Mouse (Mus musculus) liver, embryonic 16.5 days (tissue): Measurements from ENCODE around the gene Fbh1. TPM values are rescaled to one million over a fixed set of nuclear protein-coding genes. Genes with fewer than 3 reads are reported as not detected.

Source experiments
- ATAC-seq: fragments of 200-750 bp; cut with Nextera tagmentation; 2 replicates; pipeline ENCODE4 v1.8.0; 2017; ENCODE audit warnings: low read depth, mild to moderate bottlenecking, moderate number of reproducible peaks, moderate library complexity
- H3K27ac ChIP-seq: fragments of 300-500 bp; sonication (generic); 2 replicates; pipeline ENCODE4 v1.5.1; 2014; ENCODE audit warnings: mild to moderate bottlenecking, low read length
- H3K27me3 ChIP-seq: fragments of 300-500 bp; sonication (generic); 2 replicates; pipeline ENCODE4 v1.6.1; 2014; ENCODE audit warnings: low read depth, low read length, mixed read lengths; ENCODE audit not compliant: control insufficient read depth, insufficient read depth
- H3K36me3 ChIP-seq: fragments of 300-500 bp; sonication (generic); 2 replicates; pipeline ENCODE4 v1.6.1; 2014; ENCODE audit warnings: mild to moderate bottlenecking; ENCODE audit not compliant: control insufficient read depth, insufficient read depth
- H3K4me1 ChIP-seq: fragments of 300-500 bp; sonication (generic); 2 replicates; pipeline ENCODE4 v1.6.1; 2014; ENCODE audit warnings: low read depth, low read length, mixed read lengths; ENCODE audit not compliant: control insufficient read depth
- H3K4me2 ChIP-seq: fragments of 300-500 bp; sonication (generic); 2 replicates; pipeline ENCODE4 v1.6.1; 2014; ENCODE audit warnings: low read depth, low read length, mixed read lengths
- H3K4me3 ChIP-seq: fragments of 300-500 bp; sonication (generic); 2 replicates; pipeline ENCODE4 v1.5.1; 2014; ENCODE audit warnings: low read depth, mild to moderate bottlenecking, low read length
- H3K9ac ChIP-seq: fragments of 300-500 bp; sonication (generic); 2 replicates; pipeline ENCODE4 v1.6.1; 2014; ENCODE audit warnings: low read depth, low read length
- H3K9me3 ChIP-seq: fragments of 300-500 bp; sonication (generic); replicated peaks from 2 replicates; pipeline ENCODE4 v1.6.1; 2016; ENCODE audit warnings: low read length; ENCODE audit not compliant: control insufficient read depth
- WGBS: fragments of 180-500 bp; shearing (Covaris S2); extraction: QIAGEN DNeasy Blood & Tissue Kit; methylation state at CpG from one replicate; pipeline ENCODE4 v1.1.7; 2014; ENCODE audit not compliant: insufficient replicate concordance; 5-methylcytosine and 5-hydroxymethylcytosine counted together
- polyA plus RNA-seq: library from polyadenylated mRNA; unstranded; fragments of >200 nt; fragmentation: Nextera tagmentation; extraction: Ambion mirVana; gene quantifications from 2 replicates; pipeline ENCODE4 v1.2.1, GENCODE M21; 2015

Fbh1 gene
- polyA plus RNA-seq, 1 experiment from 2014 or later: 27.7 TPM

DNA sequence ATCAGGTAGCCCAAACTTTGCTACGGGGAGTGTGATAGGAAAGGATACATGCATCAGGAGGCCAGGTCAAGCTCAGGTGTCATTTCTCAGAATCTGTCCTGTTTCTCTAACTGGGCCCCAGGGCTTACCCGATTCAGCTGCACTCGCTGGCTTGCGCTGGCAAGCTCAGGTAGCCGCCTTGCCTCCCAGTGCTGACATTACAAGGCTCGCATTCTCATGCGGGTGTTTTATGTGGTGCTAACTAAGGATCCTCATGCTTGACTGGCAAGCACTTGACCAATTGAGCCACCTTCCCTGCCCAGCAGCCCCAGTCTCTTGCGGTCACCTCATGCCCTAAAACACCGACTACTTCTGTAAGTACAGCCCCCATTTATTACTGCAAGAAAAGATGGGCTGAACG, 3.0 kb downstream of the Fbh1 start:
- H3K9me3 ChIP-seq: no peaks in the 10 kb centered on the region
- 80% methylated on average over 10 of the region's 10 CpGs for WGBS
- peaks cover 2% of the 10 kb centered on the region; the same call in 1 of the 2 replicates for H3K36me3 ChIP-seq
- H3K4me3 ChIP-seq: no peak overlapping the region
- no peak overlapping the region for H3K9ac ChIP-seq
- no peak overlapping the region for H3K27ac ChIP-seq
- H3K27me3 ChIP-seq: no peaks in the 10 kb centered on the region
- peaks cover 16% of the 10 kb centered on the region for H3K4me1 ChIP-seq
- ATAC-seq: no peak
- no peak overlapping the region for H3K4me2 ChIP-seq

DNA sequence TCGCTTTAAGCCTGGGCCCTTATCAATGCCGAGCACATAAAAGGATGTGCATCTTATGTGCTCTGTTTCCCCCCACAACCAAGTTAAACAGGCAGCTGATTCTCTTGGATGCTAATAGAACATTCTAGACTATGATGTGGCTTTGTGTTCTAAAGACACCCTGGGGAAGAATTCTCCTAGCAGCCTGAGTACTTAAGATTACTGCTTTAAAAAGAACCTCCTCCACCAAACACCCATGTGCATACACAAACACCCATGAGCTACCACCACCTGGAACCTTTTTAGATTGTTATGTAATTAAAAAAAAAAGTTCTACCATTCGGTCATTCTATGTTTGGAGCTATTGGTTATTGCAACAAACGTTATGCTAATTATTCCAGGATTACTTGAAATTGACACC, 5.0 kb downstream of the Fbh1 start:
- Histone ChIP-seq H3K9me3 (no peaks in the 10 kb centered on the region), H3K4me1 (peaks cover 9% of the 10 kb centered on the region), H3K4me3 (no peak overlapping the region), H3K27ac (no peak overlapping the region; the same call in 1 of the 2 replicates), H3K9ac (no peak overlapping the region), H3K4me2 (no peak overlapping the region), H3K27me3 (no peaks in the 10 kb centered on the region), H3K36me3 (peaks cover 2% of the 10 kb centered on the region)
- no peak for ATAC-seq
- WGBS: 61% methylated on average over 4 of the region's 4 CpGs

DNA sequence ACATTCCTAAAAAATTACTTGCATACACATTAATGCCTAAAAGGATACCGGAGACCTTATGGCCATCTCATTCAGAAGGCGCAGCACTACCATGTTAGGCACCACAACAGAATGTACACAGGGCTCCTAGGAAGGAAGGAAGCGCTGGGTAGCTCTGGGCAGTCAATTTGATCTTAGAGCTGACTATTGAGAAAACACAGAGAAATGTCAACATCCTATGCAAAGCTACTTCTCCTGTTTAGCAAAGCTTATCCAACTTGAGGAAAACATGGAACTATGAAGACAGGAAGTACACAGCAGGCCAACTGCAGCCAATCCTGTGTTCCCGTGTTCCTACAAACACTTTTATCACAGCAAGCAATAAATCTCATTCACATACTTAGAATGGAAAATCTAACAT, 5.7 kb downstream of the Fbh1 start:
- H3K9ac ChIP-seq: no peak overlapping the region
- peak overlapping the region; percentile 19; the same call in 1 of the 2 replicates for H3K27ac ChIP-seq
- H3K4me2 ChIP-seq: no peak overlapping the region
- H3K27me3 ChIP-seq: no peaks in the 10 kb centered on the region
- 81% methylated on average over 4 of the region's 4 CpGs for WGBS
- peaks cover 7% of the 10 kb centered on the region for H3K4me1 ChIP-seq
- no peaks in the 10 kb centered on the region for H3K9me3 ChIP-seq
- no peak overlapping the region for H3K4me3 ChIP-seq
- ATAC-seq: no peak; the same call in 1 of the 2 replicates
- H3K36me3 ChIP-seq: peaks cover 2% of the 10 kb centered on the region

DNA sequence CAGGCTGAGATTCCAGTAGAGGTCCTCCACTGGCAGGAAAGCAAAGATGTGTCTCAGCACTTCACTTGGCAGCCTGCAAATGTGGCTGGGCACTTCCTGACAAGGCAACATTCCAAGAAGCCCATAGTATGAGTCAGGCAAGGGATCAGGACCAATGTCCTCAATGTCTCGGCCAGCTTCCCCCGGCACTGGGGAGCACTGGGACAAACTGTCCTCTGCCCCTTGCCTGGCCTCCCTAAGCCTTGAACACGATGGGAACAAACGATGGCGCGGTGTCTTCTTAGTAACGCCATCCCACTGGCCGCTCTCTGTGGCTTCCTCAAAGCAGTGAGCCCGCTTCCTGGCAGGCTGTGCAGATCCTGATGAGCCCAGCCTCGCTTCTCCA, 10.2 kb downstream of the Fbh1 start:
- H3K27me3 ChIP-seq: no peaks in the 10 kb centered on the region
- WGBS: 73% methylated on average over 10 of the region's 10 CpGs
- no peak for ATAC-seq
- H3K9me3 ChIP-seq: no peaks in the 10 kb centered on the region
- peaks cover 2% of the 10 kb centered on the region; the same call in 1 of the 2 replicates for H3K4me1 ChIP-seq
- no peak overlapping the region for H3K9ac ChIP-seq
- H3K4me3 ChIP-seq: no peak overlapping the region
- H3K27ac ChIP-seq: no peak overlapping the region
- H3K4me2 ChIP-seq: no peak overlapping the region
- peaks cover 2% of the 10 kb centered on the region for H3K36me3 ChIP-seq

DNA sequence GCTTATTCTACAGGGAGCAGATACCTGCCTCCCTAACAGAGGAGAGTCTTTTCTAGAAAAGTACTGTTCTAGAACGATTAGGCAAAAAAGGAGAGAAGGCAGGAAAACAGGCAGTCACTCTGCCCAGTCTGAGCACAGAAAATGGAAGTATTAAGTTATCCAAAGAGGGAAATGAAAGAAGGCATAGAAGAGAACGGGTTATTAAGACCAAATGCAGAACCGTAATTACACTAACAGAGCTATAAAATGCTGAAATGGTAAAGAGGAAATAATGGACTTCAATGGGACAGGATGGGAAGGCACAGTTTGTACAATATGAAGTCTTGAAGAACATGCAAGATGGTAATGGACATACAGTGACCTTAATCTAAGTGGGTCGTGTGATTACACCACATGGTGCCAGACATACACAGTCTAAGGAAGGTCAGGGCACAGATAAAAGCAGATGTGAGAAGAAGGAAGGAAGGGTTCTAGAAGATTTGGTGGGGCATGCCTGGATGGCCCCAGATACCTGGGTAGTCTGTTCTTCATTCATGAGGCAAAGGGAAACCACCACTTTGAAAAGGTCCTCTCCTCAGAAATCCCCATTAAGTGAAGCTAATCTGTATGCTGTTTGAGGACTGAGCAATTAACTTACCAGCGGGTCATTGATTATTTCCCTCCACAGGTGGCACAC, 10.8 kb downstream of the Fbh1 start:
- no peak for ATAC-seq
- Histone ChIP-seq H3K4me3 (no peak overlapping the region), H3K27me3 (no peaks in the 10 kb centered on the region), H3K36me3 (peaks cover 5% of the 10 kb centered on the region), H3K4me2 (no peak overlapping the region), H3K9me3 (no peaks in the 10 kb centered on the region), H3K9ac (no peak overlapping the region), H3K4me1 (no peaks in the 10 kb centered on the region; the same call in 1 of the 2 replicates), H3K27ac (no peak overlapping the region)
- WGBS: 63% methylated on average over 5 of the region's 5 CpGs

DNA sequence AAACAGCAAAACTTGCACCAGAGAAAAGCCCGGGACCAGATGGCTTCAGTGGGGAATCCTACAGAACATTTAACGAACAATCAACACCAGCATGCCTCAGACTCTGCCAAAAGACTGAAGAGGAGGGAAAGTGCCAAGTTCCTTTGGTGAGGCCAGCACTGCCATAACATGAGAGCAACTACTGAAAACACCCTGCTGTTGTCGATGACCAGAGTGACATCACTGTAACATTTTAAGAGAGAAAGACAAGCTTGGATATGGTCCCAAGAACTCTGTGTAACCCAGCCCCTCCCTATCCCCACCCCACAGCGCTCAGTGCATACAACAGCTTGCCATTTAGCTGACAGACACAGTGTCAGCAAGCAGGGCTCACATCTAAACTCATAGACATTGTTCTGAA, 11.7 kb downstream of the Fbh1 start:
- 72% methylated on average over 4 of the region's 4 CpGs for WGBS
- peaks cover 6% of the 10 kb centered on the region for H3K36me3 ChIP-seq

DNA sequence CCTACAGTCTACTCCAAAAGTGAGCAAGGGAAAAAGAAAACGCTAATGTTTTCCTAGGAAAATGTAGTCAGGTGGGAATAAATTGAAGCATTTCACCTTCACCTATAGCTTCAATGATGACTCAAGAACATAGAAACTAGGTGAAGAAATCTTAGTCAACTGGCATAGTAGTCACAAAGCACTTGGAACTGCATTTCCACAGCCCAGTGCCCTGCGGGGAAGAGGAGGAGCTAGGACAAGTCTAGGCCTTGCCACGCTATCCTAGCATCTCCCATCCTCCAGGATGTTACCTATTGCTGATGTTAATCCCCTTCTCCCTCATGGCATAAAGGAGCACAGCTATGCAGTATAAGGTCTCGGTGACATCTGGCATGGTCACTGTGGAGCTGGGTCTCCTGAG, 14.8 kb downstream of the Fbh1 start:
- no peak overlapping the region for H3K4me2 ChIP-seq
- H3K27me3 ChIP-seq: no peaks in the 10 kb centered on the region
- H3K9me3 ChIP-seq: no peaks in the 10 kb centered on the region
- no peak overlapping the region for H3K27ac ChIP-seq
- H3K36me3 ChIP-seq: peaks cover 14% of the 10 kb centered on the region
- no peak for ATAC-seq
- H3K4me3 ChIP-seq: no peak overlapping the region
- 81% methylated on average over 4 of the region's 4 CpGs for WGBS
- H3K4me1 ChIP-seq: no peaks in the 10 kb centered on the region
- no peak overlapping the region for H3K9ac ChIP-seq

More for the DNA sequence above, 11.7 kb downstream of the Fbh1 start:
- H3K4me2 ChIP-seq: no peak overlapping the region
- H3K9ac ChIP-seq: no peak overlapping the region
- ATAC-seq: no peak
- no peaks in the 10 kb centered on the region for H3K27me3 ChIP-seq
- no peak overlapping the region for H3K27ac ChIP-seq
- no peaks in the 10 kb centered on the region for H3K4me1 ChIP-seq
- no peak overlapping the region for H3K4me3 ChIP-seq
- H3K9me3 ChIP-seq: no peaks in the 10 kb centered on the region

DNA sequence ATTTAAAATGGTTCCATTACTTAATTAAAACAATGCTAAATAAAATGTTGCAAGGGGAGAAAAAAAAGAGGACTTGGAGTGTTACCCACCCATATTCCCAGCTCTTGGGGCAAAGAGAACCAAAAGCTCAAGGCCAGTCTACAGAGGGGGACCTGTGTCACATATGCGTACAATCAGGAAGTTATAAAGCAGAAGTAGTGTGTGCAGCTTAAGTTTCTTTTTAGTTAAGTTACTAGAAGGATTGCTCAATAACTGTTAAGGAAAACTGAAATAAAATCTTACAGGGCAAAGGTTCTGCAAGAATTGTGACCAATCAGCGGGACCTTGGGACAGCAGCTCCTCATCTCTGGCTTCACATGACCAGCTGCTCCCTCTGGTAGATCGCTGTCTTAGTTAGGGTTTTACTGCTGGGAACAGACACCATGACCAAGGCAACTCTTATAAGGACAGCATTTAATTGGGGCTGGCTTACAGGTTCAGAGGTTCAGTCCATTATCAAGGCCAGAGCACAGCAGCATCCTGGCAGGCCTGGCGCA, 37.8 kb downstream of the Fbh1 start:
- 0 out of 2 replicates have a peak, but pooled peaks have one; percentile 37 for ATAC-seq
- no peak overlapping the region for H3K27ac ChIP-seq
- H3K9me3 ChIP-seq: no peaks in the 10 kb centered on the region

DNA sequence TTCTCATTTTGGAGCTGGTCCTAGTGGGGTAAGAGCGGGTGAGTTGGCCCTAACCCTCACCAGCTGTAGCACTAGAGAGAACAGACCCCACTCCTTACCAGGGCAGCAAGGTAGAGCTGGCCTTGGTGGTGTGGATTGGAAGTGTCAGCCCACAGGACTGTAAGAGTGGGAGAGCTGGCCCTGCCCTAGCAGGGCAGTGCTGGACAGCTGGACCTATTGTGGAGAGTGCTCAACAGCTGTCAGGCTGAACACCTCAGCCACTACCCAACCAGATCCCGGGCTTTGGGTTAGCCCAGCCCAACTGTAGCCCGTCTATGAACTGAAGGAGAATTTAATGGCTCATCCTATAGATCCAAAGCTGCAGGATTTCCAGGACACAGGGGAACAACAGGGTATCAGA, 38.6 kb downstream of the Fbh1 start:
- Histone ChIP-seq H3K4me1 (no peaks in the 10 kb centered on the region), H3K4me2 (no peak overlapping the region), H3K27me3 (no peaks in the 10 kb centered on the region), H3K4me3 (no peak overlapping the region), H3K9ac (no peak overlapping the region), H3K36me3 (peaks cover 4% of the 10 kb centered on the region; the same call in 1 of the 2 replicates), H3K27ac (no peak overlapping the region), H3K9me3 (no peaks in the 10 kb centered on the region)
- WGBS: 71% methylated on average over 3 of the region's 3 CpGs
- no peak for ATAC-seq

More for the DNA sequence above, 37.8 kb downstream of the Fbh1 start:
- no peaks in the 10 kb centered on the region for H3K4me1 ChIP-seq
- no peak overlapping the region for H3K4me2 ChIP-seq
- no peaks in the 10 kb centered on the region for H3K27me3 ChIP-seq
- WGBS: 67% methylated on average over 4 of the region's 4 CpGs
- H3K4me3 ChIP-seq: no peak overlapping the region
- peaks cover 4% of the 10 kb centered on the region; the same call in 1 of the 2 replicates for H3K36me3 ChIP-seq
- no peak overlapping the region for H3K9ac ChIP-seq
